Mouse (Mus musculus): ENCODE data around the gene Wwox. TPM values are rescaled to one million over a fixed set of nuclear protein-coding genes. Genes with fewer than 3 reads are reported as not detected.

The Wwox gene
- polyA plus RNA-seq, 1 experiment from 2014 or later, result 11.0 TPM

GRCm38 (mm10) chr8:115400013-115400720, 960.7 kb downstream of the Wwox start:
- Histone ChIP-seq H3K9me3 (ENCODE audit: control insufficient read depth, low read length) (no peaks in the 10 kb centered on the region), H3K9ac (ENCODE audit: low read depth, low read length) (no peak overlapping the region), H3K4me1 (ENCODE audit: control insufficient read depth, insufficient read depth, low read length) (no peaks in the 10 kb centered on the region), H3K4me2 (ENCODE audit: low read depth, low read length) (no peak overlapping the region), H3K36me3 (ENCODE audit: control insufficient read depth, insufficient read depth, low read length) (no peaks in the 10 kb centered on the region), H3K4me3 (ENCODE audit: low read depth, low read length) (no peak overlapping the region), H3K27me3 (replicated peaks; ENCODE audit: control insufficient read depth, insufficient read depth, low read length) (no peaks in the 10 kb centered on the region), H3K27ac (replicated peaks; ENCODE audit: low read depth, low read length) (no peak overlapping the region)
- DNase-seq (ENCODE audit: low spot score) (no peak), ATAC-seq (ENCODE audit: low read depth) (peak; percentile 22; the same call in 1 of the 2 replicates)
- WGBS, result 63% methylated on average over 15 of the region's 15 CpGs

Other genes with a start within 250 kb of the Wwox start
- 5.0 and 6.0 TPM in 2 replicates for gene Vat1l, start 234.0 kb upstream of the Wwox start, polyA plus RNA-seq (2014; fragmentation: Nextera tagmentation; extraction: Ambion mirVana)
- 2.1 and 3.3 TPM in 2 replicates for gene Clec3a, start 21.6 kb upstream of the Wwox start, polyA plus RNA-seq (2014; fragmentation: Nextera tagmentation; extraction: Ambion mirVana)